Mouse (Mus musculus) cerebellum, adult 11-12 months (tissue): Measurements from ENCODE around the gene Tdrd5.
"Not testable (repeated sequence)": the region's sequence is repeated elsewhere in the genome, so short reads cannot be mapped to it uniquely, and the experiment has no call there.

Experiments used
- DNase-seq: peaks from one replicate; pipeline ENCODE4 v3.0.0; 2022

Tdrd5 gene

DNA sequence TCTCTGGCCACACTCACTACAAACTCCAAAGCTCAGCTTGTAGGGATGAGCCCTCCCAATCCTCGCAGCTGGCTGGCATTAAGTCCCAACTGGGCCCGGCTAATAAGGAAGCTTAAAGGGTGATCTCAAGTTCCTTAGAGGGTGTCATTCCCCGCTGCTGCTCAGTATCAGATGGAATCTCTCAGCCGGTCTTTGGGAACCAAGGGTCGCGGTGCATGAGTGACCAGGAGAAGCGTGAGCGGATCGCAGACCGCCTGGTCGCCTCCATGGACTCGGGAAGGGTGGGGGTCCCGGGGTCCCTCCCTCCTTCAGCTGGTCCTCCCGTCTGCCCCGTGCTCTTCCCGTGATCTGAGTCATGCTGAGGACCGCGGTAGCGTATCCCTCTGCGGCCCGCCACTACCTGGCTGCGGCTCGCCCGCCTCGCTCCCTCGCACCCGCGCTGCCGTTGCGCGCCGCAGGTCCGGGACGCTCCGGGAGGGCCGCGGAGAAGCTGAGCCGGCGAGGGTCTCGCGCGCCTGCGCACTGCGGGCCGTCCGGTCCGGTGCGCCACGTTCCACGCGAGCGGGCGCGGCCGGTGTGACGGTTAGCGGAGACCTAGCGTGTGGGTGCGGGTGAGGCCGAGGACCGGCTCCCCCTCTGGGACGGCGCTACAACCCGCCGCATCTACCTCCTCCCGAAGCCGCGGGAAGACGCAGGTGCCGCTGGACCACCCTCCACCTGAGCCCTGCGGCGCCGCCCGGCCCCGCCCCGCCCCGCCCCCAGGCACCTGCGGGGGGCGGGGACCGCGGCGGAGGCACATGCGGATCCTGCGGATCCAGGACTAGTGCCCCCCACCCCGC lies at the start of gene Tdrd5:
TSS of gene Tdrd5 (minus strand) at position 754 of the 839 bp plus-strand sequence.
- DNase-seq = peak; percentile 5

DNA sequence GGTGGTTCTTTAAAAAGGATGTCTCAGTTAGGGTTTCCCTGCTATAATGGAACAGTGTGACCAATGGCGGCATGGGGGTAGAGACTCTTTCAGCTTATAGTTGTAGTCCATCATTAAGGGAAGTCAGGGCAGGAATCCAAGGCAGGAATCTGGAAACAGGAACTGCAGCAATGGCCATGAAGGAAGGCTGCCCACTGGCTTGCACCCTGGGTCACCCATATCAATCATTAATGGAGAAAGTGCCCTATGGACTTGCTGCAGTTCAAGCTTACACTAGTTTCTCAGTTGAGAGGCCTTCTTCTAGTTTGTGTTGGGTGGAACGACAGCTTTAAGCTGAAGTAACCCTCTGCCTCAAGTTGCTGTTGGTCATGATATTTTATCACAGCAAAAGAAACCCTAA lies 49.0 kb upstream of the Tdrd5 start:
- DNase-seq = no peak

DNA sequence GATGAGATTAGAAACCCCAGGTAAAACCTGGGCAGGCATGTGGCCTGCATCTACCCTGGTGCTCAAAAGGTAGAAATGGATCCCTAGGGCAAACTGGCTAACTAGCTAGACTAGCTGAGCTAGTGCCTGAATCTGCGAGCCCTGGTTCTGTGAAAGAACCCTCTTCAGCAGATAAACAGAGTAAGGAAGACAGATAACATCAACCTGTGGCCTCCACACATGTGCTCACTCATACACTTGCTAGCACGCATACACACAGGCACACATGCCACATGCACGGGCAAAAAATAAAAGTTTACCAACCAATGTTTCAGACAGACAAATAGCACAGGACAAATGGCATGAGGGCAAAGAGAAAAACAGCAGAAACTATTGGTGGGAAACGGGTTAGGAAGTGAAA lies 47.0 kb upstream of the Tdrd5 start:
- DNase-seq = no peak

DNA sequence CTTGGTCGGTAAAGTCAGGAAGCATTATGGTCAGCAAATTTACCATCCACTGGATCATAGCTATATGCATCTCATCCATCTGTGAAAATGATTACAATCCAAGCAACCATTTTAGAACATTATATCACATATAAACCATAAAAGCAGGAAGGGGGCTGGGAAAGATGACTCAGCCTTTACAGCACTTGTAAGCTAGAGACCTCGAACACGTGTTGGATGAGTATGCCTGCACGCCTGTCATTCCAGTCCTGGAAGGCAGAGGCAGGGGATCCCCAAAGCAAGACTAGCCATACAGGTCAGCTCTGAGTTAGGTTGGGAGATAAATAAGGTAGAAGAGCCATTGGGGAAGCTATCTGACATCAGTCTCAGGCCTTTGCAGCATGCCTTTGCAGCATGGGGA lies 45.6 kb upstream of the Tdrd5 start:
- DNase-seq = no peak

DNA sequence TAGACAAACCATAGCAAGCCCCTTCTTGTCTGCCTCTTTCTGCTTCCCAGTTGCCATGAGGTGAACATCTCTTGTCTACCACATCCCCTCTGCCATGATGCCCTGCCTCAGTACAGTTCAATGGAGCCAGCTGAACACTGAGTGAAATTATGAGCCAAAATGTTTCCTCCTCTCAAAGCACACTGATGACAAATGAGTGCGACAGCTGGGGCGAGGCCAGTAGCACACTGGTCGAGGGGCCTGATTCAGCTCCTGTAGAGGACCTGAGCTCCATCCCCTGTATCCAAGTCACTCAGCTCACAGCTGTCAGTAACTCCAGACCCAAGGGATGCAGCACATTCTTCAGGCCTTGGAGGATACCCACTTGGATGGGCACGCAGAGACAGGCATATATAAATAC lies 42.2 kb upstream of the Tdrd5 start:
- no peak for DNase-seq

DNA sequence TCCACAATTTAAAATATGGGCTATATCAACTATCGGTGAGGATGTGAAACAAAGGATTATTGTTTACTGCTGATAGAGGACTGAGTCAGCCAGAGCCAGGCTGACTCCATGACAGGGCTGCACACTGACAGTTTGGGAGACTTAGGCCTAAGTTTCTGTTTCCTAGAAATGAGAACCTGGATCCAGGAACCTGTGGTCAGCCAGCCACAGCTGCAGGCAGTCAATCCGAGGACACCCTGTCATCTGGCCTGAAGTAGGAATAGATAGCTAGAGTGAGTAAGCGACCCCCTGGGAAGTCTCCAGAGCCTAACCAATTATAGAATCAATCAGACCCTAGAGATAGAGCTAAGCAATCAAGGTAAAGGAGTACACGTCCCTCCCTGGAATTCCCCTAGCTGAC lies 41.0 kb upstream of the Tdrd5 start:
- no peak for DNase-seq

DNA sequence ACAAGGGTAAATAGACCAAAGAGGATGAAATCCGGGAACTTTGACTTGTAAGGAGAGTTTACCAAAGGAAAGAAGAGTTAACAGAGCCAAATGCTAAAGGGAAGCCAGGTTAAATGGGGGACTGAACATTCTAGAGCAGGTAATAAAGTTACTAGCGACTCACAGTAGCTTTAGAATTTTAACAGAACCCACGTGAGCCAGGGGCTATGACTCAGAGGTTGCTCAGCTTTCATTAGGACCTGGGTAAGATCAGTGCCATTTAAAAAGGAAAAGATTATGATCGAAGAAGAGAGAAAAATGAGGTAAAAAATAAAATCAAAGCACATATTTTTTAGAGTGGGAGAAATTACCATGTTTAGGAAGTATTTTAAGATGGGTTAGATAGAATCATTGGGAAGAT lies 37.4 kb upstream of the Tdrd5 start:
- no peak for DNase-seq

DNA sequence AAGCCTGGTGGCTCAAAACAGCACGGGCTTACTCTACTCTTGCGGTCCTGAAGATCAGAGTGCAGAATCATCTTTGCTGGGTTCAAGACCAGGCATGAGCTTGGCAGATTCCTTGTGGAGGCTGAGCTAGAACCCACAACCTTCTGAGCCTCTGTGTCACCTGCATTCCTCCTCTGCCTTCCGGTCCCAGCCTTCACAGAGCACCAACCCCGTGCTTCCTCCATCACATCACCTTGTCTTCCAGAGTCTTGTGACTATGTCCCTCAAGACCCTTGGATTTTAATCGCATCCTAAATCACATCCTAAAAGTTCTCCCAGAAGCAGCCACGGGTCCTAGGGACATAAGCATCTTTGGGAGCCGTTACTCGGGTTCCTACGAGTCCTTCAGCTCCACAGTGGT lies 19.7 kb upstream of the Tdrd5 start:
- DNase-seq = no peak

DNA sequence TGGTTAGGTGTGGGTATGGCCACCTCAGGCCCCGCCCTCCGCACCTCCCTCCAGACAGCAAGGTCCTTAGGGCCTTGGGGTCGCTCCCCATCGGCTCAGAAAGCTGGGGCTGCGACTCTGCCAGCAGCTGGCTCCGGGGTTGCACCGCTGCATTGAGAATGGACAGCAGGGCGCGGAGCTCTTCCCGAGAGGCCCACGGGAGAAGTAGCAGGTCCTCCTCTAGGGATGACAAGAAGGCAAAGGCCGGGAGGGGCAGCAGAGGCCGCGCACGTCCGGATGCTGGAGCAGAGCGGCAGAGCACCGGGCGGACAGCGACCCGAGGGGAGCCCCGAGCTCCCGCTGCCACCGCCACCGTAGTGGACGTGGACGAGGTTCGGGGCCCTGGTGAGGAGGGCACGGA lies 7.2 kb upstream of the Tdrd5 start, which contains the start of gene Nphs2:
TSS of gene Nphs2 (plus strand) at position 98 of the 400 bp plus-strand sequence.
- no peak for DNase-seq

DNA sequence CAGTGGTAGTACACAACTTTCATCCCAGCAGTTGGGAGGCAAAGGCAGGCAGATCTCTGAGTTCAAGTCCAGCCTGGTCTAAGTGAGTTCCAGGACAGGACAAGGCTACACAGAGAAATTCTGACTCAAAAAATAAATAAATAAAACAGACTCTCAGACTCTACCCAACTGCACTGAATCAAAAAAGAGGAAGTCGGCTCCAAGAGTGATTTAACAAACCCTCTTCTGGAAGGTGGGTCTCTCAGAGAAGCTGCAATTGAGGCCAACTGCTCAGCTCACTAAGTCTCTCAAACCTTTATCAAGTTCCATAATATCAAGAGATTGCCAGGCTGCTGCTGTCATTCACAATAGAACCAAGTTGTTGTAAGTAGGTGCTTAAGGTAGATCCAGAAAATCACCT lies 5.1 kb upstream of the Tdrd5 start:
- no peak for DNase-seq

DNA sequence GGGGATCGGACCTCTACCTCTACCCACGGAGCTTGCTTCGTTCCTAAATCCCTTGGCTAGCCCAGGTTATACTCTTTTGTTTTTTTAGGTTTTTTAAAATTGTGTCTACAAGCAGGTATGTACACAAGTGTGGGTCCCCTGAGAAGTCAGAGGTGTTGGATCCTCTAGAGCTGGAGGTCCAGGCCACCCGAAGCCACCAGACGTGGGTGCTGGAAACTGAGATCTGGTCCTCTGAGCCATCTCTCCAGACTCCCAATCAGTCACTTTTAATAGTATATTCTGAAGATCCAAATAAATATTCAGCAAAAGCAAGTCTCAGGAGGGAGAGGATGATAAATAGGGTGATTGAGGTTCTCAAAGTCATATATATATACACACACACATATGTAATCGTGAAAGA lies 13.4 kb downstream of the Tdrd5 start:
- no peak for DNase-seq

DNA sequence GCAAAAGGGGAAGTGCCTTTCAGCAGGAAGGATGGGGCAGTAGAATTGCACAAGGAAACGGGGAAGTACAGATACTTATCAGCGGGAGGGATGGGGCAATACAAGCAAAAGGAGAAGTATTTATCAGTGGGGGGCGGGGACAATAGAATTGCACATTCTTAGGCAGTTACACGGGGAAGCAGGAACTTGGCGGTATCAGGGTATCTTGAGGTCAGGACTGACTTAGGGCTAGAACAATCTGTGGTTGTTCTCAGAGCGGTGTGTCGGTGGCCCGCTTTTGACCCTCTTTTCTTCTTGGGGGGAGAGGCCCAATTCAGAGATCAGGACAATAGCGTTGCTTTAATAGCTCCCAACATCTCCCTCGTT lies 14.3 kb downstream of the Tdrd5 start:
- not testable (repeated sequence) for DNase-seq

DNA sequence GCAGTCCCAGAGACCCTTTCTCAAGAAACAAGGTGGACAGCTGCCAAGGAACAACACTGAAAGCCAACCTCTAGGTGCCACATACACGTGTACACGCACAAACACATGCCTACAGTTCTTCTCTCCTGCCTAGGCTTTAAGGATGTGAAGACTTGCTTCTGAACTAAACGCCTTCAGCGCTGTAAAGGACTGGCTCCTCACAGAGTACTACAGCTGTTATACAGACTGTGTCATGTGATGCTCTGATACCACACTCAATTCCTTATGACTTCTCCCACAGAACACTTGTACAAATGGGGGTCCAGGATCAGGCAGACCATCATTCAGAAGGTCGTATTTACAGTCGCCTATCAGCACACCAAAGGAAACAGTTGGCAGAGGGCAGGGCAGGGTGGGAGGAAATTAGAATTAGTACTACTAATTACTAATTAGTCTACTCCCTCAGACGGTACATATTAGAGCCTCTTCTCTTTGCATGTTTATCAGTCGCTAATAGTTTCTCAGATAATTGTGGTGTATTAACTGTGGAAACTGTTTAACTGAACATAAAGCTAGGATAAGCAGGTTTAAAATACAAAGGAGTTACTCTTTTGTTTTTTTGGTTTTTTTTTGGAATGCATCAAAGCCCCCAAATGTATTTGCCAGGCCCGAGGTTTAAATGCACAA lies 14.8 kb downstream of the Tdrd5 start:
- no peak for DNase-seq

DNA sequence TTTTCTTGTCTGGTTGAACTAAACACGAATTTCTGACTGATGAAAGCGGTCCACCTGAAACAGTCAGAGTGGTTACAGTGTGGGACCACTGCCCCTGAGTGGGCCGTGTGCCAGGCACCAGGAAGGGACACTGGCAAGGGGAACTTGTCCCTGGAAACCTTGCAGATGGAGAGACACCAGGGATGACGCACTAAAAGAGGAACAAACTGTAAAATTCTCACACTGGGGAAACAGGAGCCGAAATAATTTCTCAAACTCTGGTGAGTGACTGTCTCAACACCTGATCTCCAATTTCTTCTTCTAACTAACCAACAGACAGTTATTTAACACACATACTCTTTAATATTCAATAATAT lies 17.9 kb downstream of the Tdrd5 start:
- no peak for DNase-seq

DNA sequence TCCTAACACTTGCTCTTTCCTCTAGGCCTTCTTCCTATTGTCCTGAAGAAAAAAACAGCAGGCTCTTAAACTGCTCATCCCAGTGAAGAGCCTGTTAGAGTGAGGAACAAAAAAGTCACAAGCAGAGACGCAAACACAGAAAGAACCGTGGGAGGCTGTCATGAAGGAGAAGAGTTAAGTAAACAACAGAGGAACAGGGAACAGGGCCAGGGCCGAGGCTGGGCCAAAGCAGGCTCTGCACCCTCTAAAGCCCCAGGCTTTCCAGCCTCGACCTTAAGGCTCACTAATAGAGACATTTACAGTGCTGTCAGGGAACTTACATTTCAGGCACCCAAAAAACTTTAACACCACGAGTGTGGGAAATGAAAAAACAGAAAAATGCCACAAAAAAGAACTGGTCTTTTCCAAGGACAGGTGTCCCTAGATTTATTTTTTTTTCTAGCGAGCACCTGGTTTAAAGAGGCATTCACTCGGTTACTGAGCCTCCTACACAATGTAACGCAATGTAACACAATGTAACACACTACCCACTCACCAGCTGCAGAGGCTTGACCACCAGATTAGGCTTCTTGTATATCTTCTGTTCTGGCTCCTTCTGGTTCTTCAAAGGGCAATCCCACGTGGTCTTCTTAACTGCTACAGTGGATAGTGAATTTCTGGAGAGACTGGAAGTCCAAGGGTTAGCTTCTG lies 18.5 kb downstream of the Tdrd5 start:
- DNase-seq = no peak

DNA sequence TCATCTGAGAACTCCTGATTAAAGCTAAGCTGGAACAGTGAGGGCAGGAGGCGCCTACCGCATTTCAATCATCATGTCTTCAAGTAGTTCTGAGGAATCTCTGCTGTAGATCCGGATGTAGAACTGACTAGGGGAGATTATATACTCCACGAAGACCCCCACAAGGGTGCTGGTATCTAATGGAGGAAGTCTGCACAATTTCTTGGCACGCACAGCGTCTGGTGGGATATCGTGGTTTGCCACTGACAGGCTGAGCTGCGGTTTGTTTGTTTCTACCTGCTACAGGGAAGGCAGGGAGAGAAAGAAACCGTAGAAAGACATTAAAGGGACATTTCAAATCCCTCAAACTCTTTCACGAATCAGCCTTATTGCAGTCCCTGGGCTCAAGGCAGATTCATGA lies 19.3 kb downstream of the Tdrd5 start:
- no peak for DNase-seq

DNA sequence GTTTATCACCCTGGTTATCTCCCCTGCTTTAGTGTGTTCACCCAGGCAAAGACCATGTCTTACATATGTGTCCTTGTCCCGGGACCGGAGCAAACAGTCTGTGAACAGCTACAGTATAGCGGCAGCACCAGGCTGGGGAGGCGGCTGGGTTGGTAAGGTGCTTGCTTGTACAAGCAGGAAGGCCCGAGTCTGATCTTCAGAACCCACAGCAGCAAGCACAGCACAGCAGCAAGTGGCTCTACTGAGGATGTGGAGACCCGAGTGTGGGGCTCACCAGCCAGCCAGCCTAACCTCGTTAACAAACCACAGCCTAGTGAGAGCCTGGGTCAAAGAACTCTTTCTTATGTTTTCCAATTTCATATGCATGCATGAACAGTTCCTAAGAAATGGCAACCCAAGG lies 23.3 kb downstream of the Tdrd5 start:
- DNase-seq = no peak

DNA sequence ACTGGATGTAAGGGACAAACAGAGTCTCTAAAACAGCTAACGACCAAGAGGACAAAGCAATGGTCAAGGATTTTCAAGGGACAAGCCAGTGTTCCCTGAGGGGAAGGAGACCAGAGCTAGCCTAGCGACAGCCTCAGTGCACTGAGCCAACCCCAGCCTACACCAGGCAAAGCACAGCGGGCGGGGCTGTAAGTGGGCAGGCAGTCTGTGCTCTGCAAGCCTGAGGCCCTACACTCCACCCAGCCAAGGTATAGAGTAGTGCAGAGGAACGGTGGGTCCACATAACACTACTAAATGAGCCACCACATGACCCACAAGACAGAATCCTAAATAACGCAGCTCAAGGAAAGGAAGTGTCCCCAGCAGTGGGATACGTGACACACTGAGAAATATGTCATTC lies 29.8 kb downstream of the Tdrd5 start:
- no peak for DNase-seq

DNA sequence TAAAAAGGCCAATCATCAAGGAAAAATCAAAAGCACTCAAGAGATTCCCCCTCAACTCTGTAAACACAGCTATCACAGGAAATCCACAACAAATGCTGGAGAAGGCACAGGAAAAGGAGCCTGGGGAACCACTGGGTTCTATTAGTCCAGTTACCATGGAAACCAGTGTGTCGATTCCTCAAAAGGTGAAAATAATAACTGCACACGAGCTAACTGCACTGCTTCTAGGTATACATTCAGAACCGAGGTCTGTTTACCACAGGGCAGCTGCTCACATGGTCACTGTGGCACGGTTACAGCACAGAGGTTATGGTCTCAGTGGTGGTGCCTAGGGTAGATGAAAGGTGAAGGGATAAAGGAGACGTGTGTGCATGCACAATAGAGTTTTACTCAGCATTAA lies 31.8 kb downstream of the Tdrd5 start:
- no peak for DNase-seq

DNA sequence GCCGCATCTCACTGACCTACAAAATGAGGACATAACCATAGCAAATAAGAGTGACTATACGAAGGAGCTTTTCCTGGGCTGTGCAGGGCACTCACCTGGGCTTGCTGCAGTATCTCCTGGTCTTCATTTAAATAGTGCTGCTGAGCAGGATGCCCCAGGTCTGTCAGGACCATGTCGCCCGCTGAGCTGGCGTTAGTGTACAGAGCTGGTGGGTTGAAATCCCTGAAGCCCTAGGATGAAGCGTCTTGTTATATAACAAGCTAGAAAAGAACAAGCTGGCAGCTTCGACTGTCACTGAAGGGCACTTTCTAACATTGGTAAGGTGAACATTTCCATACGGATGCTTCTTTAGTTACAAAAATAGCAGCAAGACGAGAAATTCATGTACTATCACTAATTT lies 33.0 kb downstream of the Tdrd5 start:
- DNase-seq = no peak

DNA sequence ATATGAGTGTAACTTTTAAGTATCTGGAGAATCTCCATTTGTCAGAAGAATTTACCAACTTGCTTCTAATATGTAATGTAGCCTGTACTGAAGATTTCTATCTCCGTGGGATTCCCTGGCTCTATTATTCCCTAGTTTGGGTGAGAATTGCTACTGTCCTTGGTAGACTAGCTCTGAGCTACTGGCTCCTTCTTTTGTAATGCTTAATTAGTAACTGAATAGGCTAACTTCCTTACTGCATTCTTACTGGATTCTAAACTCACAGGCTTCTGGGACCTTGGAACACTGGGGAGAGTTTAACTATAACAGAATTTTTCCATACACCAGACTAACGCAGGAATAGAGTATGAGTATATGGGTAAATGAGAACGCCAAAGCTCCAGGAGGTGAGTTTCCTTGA lies 34.9 kb downstream of the Tdrd5 start:
- not testable (repeated sequence) for DNase-seq

DNA sequence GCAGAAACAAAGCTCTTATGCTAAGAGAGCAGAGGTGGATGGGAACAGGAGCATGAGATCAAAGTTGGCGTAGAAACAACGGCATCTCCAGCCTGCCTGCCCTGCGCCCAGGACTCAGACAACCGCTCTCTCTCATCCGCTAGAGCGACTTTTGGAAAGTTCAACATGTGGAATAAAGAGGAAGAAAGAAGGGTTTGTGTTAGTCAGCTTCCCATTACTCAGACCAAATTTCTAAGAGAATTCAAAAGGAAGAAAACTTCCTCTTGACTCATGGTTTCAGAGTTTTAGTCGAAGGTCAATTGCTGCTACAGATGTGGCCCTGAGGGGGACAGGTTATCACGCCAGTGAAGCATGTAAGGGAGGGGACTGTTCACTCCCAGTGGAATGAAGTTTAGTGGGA lies 39.5 kb downstream of the Tdrd5 start:
- DNase-seq = no peak

DNA sequence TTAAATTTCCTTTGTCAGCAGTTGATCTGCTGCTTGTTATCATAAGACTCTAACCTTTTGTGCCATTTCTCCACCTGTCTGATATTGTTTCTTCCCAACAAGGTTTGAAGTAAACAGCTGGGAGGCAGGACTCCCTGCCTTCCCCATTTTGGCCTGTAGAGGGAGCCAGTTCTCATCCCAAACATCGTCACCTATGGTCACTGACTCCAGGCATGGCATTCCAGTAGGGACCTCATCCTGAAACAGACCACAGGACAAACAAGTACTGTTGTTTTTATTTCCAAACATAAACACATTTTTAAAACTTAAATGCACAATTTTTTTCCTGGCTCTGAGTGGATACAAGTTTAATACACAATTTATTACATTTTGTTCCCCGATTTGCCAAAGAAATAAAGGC lies 40.1 kb downstream of the Tdrd5 start:
- DNase-seq = peak; percentile 22

DNA sequence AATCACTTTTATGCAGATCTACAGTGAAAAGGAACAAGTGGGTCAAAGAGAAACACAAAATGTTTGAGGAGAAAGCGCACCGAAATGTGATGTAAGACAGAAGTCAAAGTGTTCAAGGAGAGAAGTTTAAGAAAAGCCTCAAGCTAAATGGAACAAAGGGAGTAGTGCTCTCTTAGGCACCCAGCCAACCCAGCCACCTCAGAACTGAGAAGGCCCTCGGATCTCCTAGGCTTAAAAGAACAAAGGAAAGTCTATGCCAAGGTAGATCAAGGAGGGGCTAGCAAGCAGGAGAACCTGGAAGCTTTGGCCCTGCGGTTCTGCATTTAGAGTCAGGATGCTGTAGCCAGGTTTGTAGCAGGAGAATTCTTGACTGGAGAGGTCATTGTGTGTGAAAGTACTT lies 48.6 kb downstream of the Tdrd5 start:
- DNase-seq = no peak
